Mouse (Mus musculus): ENCODE measurements around the gene Fgfrl1.

Fgfrl1 gene

GRCm38 (mm10) chr5:108692271-108692670 is at the start of gene Fgfrl1:
Gene Fgfrl1, plus strand, starts transcription at chr5:108692382.
- DNase-seq (ENCODE audit: low read depth): peak; percentile 82

GRCm38 (mm10) chr5:108643674-108644073 is 48.5 kb upstream of the Fgfrl1 start:
- DNase-seq (ENCODE audit: low read depth): no peak

- no peak for DNase-seq (ENCODE audit: low read depth)
Measured at GRCm38 (mm10) chr5:108645651-108646342, 46.4 kb upstream of the Fgfrl1 start.

DNA sequence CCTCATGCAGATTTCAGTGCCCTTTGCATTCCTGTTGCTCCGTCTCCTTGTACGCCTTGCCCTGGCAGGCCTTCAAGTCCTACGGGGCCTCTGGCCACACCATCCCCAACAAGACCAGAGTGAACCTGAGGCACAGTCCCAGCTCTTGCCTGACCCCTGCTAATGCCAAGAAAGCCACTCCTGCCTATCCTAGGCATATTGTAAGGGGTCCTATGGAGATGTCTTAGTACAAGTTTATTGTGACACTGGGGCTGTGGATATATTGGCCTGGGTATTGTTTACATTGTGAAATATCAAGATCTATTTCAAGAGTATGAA is 45.9 kb upstream of the Fgfrl1 start:
- DNase-seq (ENCODE audit: low read depth): no peak

GRCm38 (mm10) chr5:108647311-108647710 is 44.9 kb upstream of the Fgfrl1 start:
- DNase-seq (ENCODE audit: low read depth): no peak

GRCm38 (mm10) chr5:108647820-108648465 is 44.2 kb upstream of the Fgfrl1 start:
- no peak for DNase-seq (ENCODE audit: low read depth)

GRCm38 (mm10) chr5:108648937-108649576 is 43.1 kb upstream of the Fgfrl1 start:
- DNase-seq (ENCODE audit: low read depth): no peak

- DNase-seq (ENCODE audit: low read depth): no peak
Measured at GRCm38 (mm10) chr5:108650341-108650740, 41.8 kb upstream of the Fgfrl1 start.

GRCm38 (mm10) chr5:108651136-108651720 is 41.0 kb upstream of the Fgfrl1 start:
- no peak for DNase-seq (ENCODE audit: low read depth)

GRCm38 (mm10) chr5:108651823-108652222 is 40.4 kb upstream of the Fgfrl1 start:
- peak; percentile 80 for DNase-seq (ENCODE audit: low read depth)

GRCm38 (mm10) chr5:108653341-108653740 is 38.8 kb upstream of the Fgfrl1 start:
- DNase-seq (ENCODE audit: low read depth): no peak

DNA sequence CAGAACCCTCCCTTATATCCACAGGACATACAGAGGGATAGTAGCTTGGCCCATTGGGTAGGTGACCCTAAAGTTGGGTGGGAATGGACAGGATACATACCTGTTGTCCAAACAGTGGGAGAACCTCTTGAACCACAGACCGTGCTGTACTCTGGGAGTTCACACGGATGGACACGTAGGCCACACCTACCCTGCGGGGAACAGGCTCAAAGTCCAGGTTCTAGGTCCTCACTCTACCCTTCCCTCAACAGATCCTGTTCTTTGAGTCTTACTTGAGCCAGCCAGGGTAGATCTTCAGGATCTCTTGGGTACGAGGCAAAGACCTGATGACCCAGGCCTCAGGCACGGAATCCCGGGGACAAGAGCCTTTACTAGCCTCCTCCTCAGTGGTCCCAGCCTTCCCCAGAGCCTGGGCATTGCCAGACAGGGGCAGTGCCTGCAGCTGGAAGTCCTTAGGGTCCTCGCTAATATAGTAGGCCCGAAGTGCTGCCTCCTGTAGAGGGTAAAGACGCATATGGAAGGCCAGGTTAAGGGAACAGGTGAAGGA is 37.7 kb upstream of the Fgfrl1 start:
- no peak for DNase-seq (ENCODE audit: low read depth)

GRCm38 (mm10) chr5:108655381-108655780 is 36.8 kb upstream of the Fgfrl1 start:
- DNase-seq (ENCODE audit: low read depth): no peak

DNA sequence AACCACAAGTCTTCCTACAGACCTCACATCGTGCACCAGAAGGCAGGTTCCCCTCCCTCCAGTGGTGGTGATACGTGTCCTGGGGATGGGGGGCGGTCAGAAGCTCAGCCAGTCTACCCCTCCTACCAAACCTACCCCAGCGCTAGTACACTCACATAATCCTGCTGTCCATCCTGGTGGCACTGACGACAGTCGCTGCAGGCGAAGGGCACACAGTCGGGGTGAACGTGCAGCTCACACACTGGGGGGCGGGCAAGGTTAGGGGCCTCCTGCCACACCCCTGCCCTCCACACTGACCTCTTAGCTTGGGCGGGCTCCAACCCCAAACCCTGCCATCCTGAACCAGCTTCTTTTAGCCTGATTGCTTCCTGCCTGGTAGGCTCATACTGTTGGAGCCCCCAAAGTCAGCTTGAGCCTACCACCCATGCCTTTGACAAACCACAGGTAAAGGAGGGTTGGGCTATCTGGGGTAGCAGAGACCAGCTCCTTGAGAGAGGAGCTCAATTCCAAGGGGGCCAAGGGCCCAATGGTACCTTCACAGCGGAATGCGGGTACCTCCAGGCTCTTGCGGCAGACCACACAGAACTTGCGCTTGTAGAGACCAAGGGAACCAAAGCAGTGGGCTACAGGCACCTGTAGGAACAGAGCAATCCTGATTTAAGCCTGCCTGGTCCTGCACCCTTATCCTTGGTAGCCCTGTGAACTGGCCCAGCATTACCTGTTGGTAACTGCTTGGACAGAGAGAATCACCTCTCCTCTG is 36.1 kb upstream of the Fgfrl1 start:
- DNase-seq (ENCODE audit: low read depth): no peak

GRCm38 (mm10) chr5:108657406-108657805 is 34.8 kb upstream of the Fgfrl1 start:
- DNase-seq (ENCODE audit: low read depth): no peak

DNA sequence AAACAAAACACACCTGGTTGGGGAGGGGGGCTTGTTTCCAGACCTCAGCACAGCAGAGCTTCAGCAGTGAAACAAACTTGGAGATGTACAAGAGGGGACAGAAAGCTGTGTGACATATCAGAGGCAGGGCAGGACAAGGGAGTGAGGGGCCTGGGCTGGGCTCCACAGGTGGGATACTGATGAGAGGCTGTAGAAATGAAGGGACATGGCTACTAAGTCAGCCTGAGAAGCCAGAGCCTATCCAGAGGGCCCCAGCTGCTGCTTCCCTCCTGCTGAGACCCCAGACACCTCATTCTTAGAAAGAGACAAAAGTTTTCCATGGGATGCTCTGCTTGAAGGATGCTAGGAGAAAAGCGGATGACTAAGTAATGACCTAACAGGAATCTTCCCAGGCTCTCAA is 33.6 kb upstream of the Fgfrl1 start:
- no peak for DNase-seq (ENCODE audit: low read depth)

GRCm38 (mm10) chr5:108659698-108660631 is 32.2 kb upstream of the Fgfrl1 start, which contains the start of gene Idua:
Gene Idua, plus strand, starts transcription at chr5:108660331.
- no peak for DNase-seq (ENCODE audit: low read depth)

- peak; percentile 95 for DNase-seq (ENCODE audit: low read depth)
Measured at GRCm38 (mm10) chr5:108660632-108661268, 31.4 kb upstream of the Fgfrl1 start.

DNA sequence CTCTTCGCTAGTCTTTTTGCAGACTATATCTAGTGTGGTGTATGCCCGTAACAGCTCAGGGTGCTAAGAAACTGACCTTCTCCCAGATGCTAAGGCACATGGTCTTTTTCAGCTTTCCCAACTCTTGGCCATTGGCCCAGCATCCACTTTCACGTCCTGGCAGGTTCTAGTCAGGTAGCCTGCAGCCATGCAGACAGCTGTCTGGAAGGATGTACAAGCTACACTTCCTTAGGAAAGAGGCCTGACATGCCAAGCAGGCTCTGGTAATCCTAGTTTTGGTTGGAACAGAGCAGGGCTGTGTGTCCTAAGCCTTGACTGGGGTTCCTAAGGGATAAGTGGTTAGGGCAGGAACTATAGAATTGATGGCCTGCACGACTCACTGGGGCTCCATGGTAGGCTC is 29.4 kb upstream of the Fgfrl1 start:
- DNase-seq (ENCODE audit: low read depth): no peak

- no peak for DNase-seq (ENCODE audit: low read depth)
Measured at GRCm38 (mm10) chr5:108665066-108665465, 27.1 kb upstream of the Fgfrl1 start.

Measured in NIH3T3 (cell line).